Mouse (Mus musculus) neural tube, embryonic 10.5 days (tissue): Measurements from ENCODE around the gene S100a7a.

Experiments used
- DNase-seq: peaks from one replicate; pipeline ENCODE4 v3.0.0-alpha.2; 2017; ENCODE audit warnings: low spot score; ENCODE audit errors: extremely low spot score

Gene S100a7a

DNA sequence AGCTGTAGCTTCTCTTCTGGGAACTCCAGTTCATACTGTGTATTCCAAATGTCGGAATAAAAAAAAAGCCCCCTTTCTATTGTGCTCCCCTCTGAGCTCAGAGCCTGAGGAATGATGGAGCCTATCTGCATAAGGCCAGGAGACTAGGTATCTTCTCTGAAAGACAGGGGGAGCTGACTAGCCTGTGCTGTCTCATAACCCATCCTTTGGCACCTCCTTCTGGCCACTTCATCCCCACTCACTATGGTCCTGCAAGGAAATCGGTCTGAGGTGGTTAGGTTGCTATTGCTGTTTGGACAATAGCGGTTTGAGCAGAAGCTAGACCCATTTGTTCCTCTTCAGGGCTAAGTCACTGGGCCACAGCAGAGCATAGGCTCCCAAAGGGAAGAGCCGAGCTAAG lies 26.0 kb upstream of the S100a7a start:
- no peak for DNase-seq

DNA sequence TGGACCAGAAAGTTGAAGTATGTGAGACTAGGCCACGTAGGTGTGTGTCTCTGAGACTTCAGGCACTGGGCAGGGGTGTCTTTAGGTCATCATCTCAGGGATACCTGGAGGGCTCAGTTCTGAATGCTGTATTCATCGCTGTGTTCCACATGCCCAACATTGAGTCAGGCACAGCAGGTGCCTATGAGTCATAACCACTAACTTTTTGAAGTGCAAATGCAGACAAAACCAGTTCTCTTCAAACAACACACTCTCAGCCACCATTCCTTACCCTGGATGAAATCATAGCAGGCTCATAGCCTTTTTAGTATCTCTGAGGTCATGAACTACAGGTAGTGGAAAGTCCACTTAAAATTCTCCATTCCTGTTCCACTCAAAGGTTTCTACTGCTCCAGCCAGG lies 24.5 kb upstream of the S100a7a start:
- no peak for DNase-seq

DNA sequence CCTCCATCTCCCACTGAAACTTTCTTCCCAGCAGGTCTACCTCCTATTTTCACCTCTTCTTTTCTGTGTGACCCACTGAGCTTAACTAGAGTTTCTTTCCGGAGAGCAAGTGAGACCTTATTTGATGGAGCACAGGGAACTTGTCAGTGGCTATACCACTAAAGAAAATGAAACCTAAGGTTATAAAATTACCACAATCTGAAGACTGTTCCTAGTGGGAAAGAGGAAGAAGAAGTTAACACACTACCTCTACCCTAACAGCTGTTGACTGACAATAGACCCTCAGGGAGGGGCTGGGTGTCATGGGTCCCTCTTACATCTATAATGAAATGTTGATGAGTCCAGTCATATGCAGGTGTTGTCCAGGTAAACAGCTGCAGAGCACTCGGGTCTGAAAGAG lies 21.8 kb upstream of the S100a7a start:
- DNase-seq, result no peak

DNA sequence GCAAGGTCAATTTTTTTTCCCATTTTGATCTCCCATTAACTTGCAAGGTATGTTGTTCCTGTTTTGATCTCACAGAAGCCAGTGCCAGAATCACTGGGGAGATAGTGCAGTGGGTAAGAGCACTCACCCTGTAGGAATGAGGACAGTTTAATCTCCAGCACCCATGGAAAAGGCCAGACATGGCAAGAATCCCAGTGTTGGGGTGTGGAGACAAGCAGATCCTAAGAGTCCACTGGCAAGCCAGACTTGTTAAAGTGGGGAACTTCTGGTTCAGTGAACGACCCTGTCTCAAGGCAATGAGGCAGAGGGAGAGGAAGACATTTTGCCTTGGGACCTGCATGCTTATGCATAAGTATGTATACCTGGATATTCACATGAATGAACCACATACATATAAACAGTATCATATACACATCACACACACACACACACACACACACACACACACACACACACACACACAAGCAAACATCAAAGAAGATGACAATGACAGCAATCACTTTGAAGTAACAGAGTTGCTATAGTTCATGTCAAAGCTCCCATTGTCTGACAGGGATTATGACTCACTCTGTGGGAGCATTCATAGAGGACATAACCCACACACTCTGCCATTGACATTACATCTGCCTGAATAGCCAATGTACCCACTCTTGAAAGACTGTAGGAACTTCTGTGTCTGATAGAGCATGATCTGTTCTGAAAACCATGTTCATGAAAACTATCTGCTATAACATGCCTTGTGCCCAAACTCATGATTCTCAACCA lies 15.1 kb upstream of the S100a7a start:
- no peak for DNase-seq

DNA sequence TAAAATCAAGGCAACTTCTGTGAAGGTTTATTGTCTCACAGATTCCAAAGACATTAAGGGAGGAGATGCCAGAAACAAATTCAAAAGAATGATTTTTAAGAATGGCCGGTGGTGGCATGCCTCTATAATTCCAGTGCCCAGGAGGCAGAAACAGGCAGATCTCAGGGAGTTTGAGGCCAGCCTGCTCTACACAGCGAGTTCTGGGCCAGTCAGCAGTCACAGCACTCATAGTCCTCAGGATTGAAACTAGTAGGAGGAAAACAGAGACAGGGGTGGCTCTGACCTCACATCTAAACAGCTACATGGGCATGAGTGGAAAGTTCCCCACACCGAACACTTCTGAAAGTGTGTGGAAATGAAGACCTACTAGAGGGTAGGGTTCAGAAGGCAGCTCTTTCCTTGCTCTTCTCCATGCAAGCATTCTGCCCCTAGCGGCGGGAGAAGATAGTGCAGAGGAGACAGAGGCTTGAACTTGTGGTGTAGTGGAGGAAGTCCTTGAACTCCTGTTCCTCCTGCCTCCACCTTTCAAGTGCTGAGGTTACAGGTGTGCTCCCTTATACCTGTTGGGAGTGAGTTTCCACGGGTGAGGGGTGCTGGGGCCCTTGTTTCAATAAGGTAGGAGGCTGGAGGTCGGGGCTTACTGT lies 14.2 kb upstream of the S100a7a start:
- peak; percentile 41 for DNase-seq

DNA sequence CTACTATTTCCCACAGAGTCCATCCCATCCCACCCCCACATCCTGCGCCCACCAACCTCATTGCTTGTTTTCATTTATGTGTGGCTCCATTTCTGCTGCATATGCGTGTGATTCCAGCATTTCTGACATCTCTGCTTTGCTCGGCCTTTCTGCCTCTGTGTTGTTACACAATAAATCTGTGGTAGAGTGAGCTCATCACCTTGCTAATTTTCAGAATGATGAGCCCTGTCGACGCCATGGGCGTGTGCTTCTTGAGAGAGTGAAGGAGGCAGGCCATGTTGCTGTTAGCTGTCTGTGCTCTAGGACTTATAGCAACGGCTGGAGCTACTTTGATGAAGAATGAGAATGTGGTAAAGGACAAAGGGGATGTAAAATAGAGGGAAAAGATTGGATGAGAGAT lies 12.8 kb upstream of the S100a7a start:
- DNase-seq, result no peak

DNA sequence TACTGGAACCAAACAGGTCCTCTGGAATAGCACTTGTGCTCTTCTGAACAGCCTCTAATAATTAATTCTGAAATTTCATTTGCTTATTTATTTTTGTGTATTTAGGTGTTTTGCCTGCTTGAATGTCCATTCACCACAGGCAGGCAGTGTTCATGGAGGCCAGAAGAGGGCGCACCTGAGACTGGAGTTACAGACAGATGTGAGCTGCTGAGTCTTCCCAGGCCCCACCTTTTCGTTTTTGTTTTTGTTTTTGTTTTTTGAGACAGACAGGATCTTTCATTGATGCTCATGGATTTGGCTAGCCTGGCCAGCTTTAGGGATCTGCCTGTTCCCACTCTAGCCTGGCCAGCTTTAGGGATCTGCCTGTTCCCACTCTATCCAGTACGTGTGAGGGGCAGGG lies 9.6 kb upstream of the S100a7a start:
- no peak for DNase-seq

DNA sequence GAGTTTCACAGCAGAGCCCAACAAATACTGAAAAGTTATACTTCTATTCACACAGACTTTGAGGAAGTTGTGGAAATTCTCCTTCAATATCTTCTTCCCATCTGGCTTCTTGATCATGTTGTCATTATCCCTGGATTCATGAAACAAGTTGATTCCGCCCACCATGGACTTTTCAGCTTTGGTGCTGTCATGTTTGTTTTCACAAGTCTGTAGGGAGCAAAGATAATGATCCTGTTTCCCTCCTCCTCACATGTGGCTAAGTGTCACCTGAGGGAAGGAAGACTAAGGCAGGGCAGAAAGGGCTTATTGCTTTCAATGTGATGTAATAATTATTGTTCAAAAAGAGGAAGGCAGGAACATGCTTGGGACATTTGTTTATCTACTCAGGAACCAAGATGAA lies 6.5 kb upstream of the S100a7a start:
- no peak for DNase-seq

DNA sequence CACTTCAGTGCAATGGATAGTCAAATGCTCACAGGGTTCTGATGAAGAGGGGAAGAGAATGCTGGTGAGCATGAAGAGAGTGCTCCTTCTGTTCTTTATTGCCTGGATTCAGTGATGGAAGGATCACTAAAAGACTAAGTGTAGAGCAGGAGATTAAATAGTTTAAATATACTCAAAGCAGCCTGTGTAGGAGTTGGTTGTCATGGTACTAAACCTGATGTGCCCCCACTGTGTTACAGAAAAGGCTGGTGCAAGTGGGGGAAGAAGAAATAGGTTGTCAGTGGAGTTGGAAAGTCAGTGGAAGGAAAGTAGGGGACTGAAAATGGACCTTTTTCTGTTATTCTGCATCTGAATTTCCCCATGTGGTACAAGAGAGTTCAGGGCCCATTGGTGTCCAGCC lies 4.8 kb upstream of the S100a7a start:
- no peak for DNase-seq

DNA sequence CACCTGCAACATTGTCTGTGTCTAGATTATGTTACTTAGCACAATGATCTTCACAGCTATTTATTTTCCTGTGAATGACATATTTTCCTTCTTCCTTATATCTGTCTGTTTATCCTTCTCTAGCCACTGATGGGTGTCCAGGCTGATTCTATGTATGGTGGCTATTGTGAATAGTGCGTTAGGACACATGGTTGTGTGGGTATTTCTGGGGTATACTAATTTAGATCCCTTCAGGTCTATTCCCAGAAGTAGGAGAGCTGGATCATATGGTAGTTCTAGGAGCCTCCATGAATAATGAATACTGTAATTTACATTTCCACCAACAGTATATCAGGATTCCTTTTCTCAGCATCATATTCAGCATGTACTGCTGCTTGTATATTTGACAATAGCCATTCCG lies 4.0 kb upstream of the S100a7a start:
- no peak for DNase-seq

DNA sequence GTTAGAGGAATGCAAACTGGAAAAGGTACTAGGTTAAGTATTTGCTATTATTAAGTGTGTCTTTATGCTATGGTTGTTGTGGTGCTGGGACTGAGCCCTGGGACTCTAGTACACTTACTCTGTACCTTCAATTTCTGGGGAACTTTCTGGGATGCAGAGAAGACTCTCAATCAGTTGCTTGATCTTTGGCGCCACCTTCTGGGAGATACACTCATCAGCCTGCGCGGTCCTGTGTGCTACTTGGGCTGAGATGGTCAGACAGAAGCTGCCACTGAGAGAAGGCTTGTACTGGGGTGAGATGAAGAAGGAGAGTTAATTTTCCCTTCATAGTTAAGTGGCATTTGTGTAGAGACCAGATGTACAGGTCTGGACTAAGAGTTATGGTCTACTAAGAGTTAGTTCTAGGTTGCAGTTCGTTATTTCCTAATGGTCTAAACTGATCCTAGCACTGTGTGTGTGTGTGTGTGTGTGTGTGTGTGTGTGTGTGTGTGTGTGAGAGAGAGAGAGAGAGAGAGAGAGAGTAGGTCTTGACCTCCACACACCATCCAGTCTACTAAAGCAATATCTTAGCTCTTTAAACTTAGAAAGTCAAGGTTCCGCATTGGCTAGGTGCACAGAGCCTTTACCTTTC lies 824 bp upstream of the S100a7a start:
- peak; percentile 63 for DNase-seq

DNA sequence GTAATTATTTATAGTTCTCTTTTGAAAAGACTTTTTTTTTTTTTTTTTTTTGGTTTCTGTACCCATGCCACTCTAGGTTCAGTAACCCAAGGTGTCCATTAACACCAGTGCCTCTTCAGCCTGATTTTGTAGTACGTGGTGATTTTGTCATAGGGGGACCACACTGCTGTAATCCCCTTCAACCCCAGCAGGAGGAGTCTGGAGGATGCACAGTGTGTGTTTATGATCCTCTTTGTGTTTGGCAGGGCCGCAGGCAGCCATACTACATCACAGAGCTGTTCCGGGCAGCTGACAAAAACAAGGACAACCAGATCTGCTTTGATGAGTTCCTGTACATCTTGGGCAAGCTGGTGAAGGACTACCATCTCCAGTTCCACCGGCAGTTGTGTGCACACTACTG lies 3.6 kb downstream of the S100a7a start:
- no peak for DNase-seq

DNA sequence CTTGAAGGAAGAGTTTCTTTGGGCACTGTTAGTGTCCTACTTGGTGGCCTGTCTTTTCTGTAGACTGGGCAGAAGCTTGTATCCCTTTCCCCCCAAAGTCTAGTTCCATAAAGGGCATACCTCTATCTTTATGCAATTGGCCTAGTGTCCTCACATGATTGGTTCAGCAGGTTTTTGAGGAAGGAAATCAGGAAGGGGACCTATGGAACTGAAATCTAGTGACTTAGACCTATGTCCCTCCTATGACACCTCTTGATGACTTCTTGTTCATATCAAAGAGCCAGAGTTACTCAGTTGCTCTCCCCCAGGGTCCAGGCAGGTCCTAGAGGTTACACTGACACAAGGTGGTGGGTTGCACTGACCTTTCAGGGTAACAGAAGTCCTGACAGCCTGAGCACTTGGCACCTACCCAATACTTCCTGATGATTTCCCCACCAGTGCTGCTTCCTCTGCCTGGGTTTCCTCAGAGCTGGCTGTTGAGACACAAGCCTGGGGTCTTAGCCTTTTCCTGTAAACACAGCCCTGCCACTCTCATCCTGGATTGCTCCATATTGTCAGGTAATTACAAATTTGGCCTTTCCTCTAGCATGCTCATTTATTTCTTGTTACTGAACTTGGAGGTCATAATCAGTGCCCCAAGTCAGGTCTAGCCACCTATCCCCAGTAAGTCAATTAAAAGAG lies 5.7 kb downstream of the S100a7a start:
- DNase-seq, result no peak

DNA sequence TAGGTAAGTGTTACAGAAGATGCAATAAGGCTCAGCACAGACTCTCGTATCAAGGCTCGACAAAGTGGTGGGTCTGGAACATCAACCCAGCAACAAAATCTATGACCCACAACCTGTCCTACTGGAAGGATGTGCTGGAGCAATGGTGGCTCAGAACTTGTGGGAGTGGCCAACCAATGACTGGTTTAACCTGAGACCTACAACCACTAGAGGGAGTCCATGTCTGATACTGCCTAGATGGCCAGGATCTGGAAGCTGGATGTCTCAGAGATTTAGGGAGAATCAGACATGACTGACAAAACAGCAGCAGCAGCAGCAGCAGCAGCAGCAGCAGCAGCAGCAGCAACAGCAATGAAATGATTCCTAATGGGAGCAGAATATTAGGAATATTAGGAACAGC lies 10.4 kb downstream of the S100a7a start:
- no peak for DNase-seq

DNA sequence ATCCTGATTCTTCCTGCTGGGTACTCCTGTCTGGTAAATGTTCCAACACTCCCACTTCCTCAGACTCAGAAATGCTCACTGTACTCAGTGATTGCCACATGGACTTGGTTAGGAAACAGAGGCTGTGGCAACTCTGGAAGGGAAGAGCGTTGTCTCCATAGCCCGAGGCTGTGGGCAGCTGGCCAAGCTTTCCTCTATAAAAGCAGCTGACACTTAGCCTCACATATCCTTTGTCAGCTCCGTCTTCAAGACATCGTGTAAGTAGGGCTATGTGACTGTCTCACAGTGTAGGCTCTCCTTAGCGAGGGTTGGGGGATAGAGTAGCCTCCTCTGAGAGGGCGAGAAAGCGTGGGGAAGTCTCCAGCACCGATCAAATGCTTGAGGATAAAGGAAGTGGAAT lies 15.0 kb downstream of the S100a7a start, which contains the start of gene S100a8:
TSS of gene S100a8 (plus strand) at position 133 of the 400 bp plus-strand sequence.
- DNase-seq, result no peak

DNA sequence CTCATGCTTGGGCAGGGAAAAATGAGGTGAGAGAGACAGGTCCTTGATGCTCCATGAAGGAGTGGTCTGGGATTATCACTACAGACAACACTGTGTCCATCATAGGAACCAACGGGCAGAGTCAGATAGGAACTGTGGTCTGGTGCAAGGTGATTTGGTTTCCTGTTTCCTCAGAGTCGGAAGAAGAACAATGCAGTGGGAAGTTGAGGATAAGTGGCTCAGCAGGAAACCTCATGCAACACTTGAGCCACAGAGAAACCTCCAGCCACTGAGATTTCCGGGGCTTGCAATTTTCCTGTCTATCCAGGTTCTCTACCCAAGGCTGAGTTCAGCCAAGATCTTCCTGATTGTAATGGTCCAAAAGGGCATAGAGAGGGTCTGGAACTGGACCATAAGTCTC lies 24.8 kb downstream of the S100a7a start:
- no peak for DNase-seq

DNA sequence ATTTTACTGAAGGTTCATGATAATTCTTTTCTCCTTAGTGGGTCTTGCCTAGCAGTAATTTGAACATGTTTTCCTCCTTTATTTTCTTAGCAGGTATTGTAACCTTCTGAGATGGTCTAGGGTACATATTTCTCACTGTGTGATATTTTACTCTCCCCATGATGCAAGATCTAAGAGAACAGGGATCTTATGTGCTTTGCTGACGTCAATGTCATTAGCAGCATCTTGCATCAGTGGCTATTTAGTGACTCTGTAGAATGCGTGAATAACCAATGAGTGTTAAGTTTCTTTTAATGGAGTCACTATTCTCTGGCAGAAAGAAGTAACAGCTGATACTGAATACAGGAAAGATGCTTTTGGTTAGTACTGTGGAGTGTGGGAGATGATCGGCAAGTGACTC lies 30.1 kb downstream of the S100a7a start:
- no peak for DNase-seq

DNA sequence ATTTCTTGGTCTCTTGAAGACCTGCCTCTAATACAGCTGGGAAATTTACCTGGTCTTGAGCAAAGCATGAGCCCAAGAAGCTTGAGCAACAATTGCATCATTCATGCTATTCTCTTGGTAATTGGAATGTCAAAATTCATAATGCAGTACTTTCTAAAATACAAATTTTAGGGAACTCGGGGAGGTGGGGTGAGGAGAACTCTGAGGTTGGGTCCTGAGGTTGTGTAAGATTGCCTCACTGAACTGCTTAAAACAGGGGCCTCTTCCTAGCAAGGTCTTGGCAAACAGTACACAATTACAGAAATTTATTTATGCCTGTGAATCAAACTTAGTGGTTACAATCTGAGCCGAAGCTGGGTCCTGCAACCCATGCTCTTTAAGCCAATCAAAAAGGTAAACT lies 33.0 kb downstream of the S100a7a start:
- DNase-seq, result no peak

DNA sequence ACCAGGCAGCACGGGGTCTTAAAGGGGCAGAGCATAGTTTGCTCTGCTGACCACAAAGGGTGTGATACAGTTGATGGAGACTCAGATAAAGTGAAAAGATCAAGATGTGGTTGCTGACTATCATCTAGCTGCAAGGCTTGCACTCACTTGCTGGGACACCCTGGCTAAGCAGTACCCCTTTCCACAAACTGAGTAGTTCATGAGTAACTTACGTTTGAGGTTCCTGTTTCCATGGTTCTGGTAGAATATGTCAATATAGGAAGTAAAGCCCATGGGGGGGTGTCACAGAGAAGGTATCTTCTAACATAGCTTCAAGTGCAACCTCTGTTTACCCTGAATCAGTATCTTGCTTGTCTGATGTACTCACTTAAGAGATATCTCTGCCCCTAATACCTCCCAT lies 39.7 kb downstream of the S100a7a start:
- DNase-seq, result no peak

DNA sequence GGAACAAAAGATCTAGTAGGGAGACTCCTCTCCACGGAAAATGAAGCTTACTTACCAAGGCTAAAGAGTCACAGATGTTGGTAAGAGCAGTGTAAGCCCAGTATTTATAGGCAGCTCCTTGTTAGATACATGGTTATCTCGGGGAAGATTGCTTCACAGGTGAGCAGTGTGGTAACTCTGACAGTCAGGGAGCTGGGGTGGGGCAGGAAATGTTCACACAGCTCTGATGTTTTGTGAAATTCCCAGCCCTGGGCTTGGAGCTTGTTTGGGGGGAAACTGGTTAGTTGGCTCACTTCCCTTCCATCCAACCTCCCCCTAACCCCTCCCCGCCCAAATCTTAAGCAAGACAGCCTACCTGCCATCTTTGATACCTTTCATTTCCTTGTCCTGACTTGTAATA lies 41.8 kb downstream of the S100a7a start, which contains the start of gene S100a9:
TSS of gene S100a9 (minus strand) at position 109 of the 400 bp plus-strand sequence.
- DNase-seq, result no peak

DNA sequence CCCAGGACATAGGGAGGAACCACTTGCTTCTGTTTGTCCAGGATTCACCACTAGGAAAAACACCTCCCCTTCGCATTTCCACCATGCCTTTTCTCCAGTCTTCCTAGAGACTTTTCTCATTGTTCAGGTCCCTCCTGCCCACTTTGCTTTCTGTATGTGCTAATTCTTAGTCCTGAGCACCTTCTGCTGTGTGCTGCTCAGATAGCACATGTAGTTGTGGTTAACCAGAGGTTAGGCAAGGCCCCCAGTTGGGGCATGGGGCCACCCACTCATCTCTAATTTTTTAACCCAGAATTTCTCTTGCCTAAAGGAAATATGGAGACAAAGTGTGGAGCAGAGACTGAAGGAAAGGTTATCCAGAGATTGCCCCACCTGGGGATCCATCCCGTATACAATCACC lies 48.4 kb downstream of the S100a7a start:
- no peak for DNase-seq
